Mouse (Mus musculus): ENCODE results near the gene Klkb1. TPM values are rescaled to one million over a fixed set of nuclear protein-coding genes. Genes with fewer than 3 reads are reported as not detected.
A peak's percentile ranks its signal among the peaks of the same experiment; 100 is the strongest.

The Klkb1 gene
- polyA plus RNA-seq, 1 experiment from 2014 or later = not detected

DNA sequence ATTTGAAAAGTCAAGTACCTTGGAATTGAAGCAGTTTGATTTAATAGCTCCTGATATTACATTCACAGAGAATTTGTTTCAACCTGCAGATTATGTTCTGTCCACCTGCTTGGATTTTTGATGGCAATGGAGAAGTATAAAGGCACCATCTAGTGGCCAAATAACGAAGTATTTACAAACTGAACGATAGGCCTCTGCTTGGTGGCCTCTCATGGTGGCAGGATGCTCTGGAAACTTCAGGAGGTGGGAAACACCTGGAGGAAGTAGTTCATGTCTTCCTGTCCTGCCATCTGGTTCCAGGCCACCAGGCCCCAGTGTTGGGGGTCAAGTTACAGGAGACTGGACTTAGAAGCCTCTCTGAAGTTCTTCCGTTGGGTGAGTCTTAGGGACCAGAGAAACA lies 56.4 kb downstream of the Klkb1 start:
- no peaks in the 10 kb centered on the region for H3K9me3 ChIP-seq (ENCODE audit: control insufficient read depth, low read length)
- ATAC-seq (ENCODE audit: low FRiP score, low TSS enrichment) (no peak), DNase-seq (peak; percentile 86)
- H3K4me1 ChIP-seq (ENCODE audit: control insufficient read depth, insufficient read depth, low read length) = no peaks in the 10 kb centered on the region
- no peak overlapping the region for H3K27ac ChIP-seq (replicated peaks; ENCODE audit: low read depth, low read length)
- H3K9ac ChIP-seq (replicated peaks; ENCODE audit: low read length) = no peak overlapping the region
- no peak overlapping the region for H3K4me3 ChIP-seq (replicated peaks; ENCODE audit: low read depth, low read length)
- H3K4me2 ChIP-seq (ENCODE audit: low read length) = no peak overlapping the region
- no peaks in the 10 kb centered on the region for H3K36me3 ChIP-seq (ENCODE audit: control insufficient read depth, insufficient read depth, low read length)
- WGBS = 29% methylated on average over 3 of the region's 3 CpGs
- H3K27me3 ChIP-seq (ENCODE audit: control insufficient read depth, insufficient read depth, low read length) = no peaks in the 10 kb centered on the region

- Histone ChIP-seq H3K9ac (replicated peaks; ENCODE audit: low read length) (no peak overlapping the region), H3K9me3 (ENCODE audit: control insufficient read depth, low read length) (no peaks in the 10 kb centered on the region), H3K4me3 (replicated peaks; ENCODE audit: low read depth, low read length) (no peak overlapping the region), H3K36me3 (ENCODE audit: control insufficient read depth, insufficient read depth, low read length) (no peaks in the 10 kb centered on the region), H3K27me3 (ENCODE audit: control insufficient read depth, insufficient read depth, low read length) (no peaks in the 10 kb centered on the region), H3K4me1 (ENCODE audit: control insufficient read depth, insufficient read depth, low read length) (no peaks in the 10 kb centered on the region), H3K27ac (replicated peaks; ENCODE audit: low read depth, low read length) (no peak overlapping the region), H3K4me2 (ENCODE audit: low read length) (peak overlapping the region; percentile 36)
- WGBS = 21% methylated on average over 14 of the region's 14 CpGs
- DNase-seq = peak; percentile 94
- ATAC-seq (ENCODE audit: low FRiP score, low TSS enrichment) = peak; percentile 72; the same call in 1 of the 2 replicates
These were observed 58.3 kb downstream of the Klkb1 start for GRCm38 (mm10) chr8:45236164-45236912.

DNA sequence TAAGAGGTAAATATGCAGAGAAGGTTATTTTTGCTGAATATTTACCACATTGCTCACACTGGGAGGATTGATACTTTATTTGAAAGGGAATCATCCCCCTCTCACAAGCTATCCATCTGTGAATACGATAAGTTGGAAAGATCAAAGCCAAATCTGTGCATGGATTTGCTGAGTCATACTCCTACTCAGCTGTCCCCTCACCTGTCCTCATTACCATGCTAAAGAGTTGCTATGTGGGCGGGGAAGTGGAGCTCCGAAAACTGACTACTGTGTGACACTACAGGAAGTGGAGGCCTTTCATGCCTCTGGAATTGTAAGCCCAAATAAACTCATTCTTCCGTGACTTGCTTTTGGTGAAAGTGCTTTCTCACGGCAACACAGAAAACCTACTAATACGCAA lies 59.4 kb downstream of the Klkb1 start:
- WGBS = 83% methylated on average over 6 of the region's 6 CpGs

DNA sequence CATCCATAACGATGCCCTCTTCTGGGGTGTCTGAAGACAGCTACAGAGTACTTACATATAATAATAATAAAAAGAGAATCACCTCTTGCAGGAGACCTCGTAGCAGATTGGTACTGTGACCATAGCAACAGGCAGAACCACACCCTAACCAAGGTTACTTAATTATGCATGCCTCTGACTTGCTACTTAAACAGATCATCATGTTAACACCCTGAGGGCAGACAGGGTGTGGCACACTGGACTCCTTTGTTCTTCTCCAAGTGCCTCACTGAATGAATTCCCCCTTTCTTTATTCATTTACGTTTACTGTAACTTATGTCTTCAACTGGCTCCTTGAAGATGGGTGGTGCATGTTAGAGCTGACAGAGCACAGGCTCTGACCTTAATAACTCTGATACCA lies 61.4 kb downstream of the Klkb1 start:
- Histone ChIP-seq H3K36me3 (ENCODE audit: control insufficient read depth, insufficient read depth, low read length) (no peaks in the 10 kb centered on the region), H3K27me3 (ENCODE audit: control insufficient read depth, insufficient read depth, low read length) (no peaks in the 10 kb centered on the region), H3K4me3 (replicated peaks; ENCODE audit: low read depth, low read length) (no peak overlapping the region), H3K4me2 (ENCODE audit: low read length) (no peak overlapping the region), H3K27ac (replicated peaks; ENCODE audit: low read depth, low read length) (no peak overlapping the region), H3K4me1 (ENCODE audit: control insufficient read depth, insufficient read depth, low read length) (no peaks in the 10 kb centered on the region), H3K9ac (replicated peaks; ENCODE audit: low read length) (no peak overlapping the region), H3K9me3 (ENCODE audit: control insufficient read depth, low read length) (no peaks in the 10 kb centered on the region)
- ATAC-seq (ENCODE audit: low FRiP score, low TSS enrichment) (no peak), DNase-seq (no peak)
- 60% methylated on average over 3 of the region's 3 CpGs for WGBS

More for the DNA sequence above, 59.4 kb downstream of the Klkb1 start:
- no peak overlapping the region for H3K9ac ChIP-seq (replicated peaks; ENCODE audit: low read length)
- no peak overlapping the region for H3K4me3 ChIP-seq (replicated peaks; ENCODE audit: low read depth, low read length)
- no peaks in the 10 kb centered on the region for H3K4me1 ChIP-seq (ENCODE audit: control insufficient read depth, insufficient read depth, low read length)
- no peak overlapping the region for H3K4me2 ChIP-seq (ENCODE audit: low read length)
- no peak overlapping the region for H3K27ac ChIP-seq (replicated peaks; ENCODE audit: low read depth, low read length)
- no peaks in the 10 kb centered on the region for H3K9me3 ChIP-seq (ENCODE audit: control insufficient read depth, low read length)
- no peaks in the 10 kb centered on the region for H3K27me3 ChIP-seq (ENCODE audit: control insufficient read depth, insufficient read depth, low read length)
- no peaks in the 10 kb centered on the region for H3K36me3 ChIP-seq (ENCODE audit: control insufficient read depth, insufficient read depth, low read length)
- no peak for ATAC-seq (ENCODE audit: low FRiP score, low TSS enrichment)
- no peak for DNase-seq

Other genes with a start within 250 kb of the Klkb1 start
- gene Mtnr1a, start 225.7 kb downstream of the Klkb1 start, polyA plus RNA-seq (2014; fragmentation: Nextera tagmentation; extraction: Ambion mirVana) = 0.17 and 0.36 TPM in 2 replicates
- 0.12 TPM in 1 of 2 replicates, not detected in the other for gene F11, start 32.8 kb downstream of the Klkb1 start, polyA plus RNA-seq (2014; fragmentation: Nextera tagmentation; extraction: Ambion mirVana)
- gene Gm45753, start 13.6 kb upstream of the Klkb1 start, polyA plus RNA-seq (2014; fragmentation: Nextera tagmentation; extraction: Ambion mirVana) = not detected in 2 replicates
- 1.4 and 1.7 TPM in 2 replicates for gene Cyp4v3, start 38.4 kb upstream of the Klkb1 start, polyA plus RNA-seq (2014; fragmentation: Nextera tagmentation; extraction: Ambion mirVana)
- 8.7 and 9.9 TPM in 2 replicates for gene Fam149a, start 87.4 kb upstream of the Klkb1 start, polyA plus RNA-seq (2014; fragmentation: Nextera tagmentation; extraction: Ambion mirVana)
- 0.65 and 2.0 TPM in 2 replicates for gene Tlr3, start 116.2 kb upstream of the Klkb1 start, polyA plus RNA-seq (2014; fragmentation: Nextera tagmentation; extraction: Ambion mirVana)
- 72.4 and 81.5 TPM in 2 replicates for gene Sorbs2, start 212.9 kb upstream of the Klkb1 start, polyA plus RNA-seq (2014; fragmentation: Nextera tagmentation; extraction: Ambion mirVana)

Measured in midbrain, embryonic 14.5 days (tissue).